Mouse (Mus musculus): ENCODE measurements around the gene Ndufs1.

DNA sequence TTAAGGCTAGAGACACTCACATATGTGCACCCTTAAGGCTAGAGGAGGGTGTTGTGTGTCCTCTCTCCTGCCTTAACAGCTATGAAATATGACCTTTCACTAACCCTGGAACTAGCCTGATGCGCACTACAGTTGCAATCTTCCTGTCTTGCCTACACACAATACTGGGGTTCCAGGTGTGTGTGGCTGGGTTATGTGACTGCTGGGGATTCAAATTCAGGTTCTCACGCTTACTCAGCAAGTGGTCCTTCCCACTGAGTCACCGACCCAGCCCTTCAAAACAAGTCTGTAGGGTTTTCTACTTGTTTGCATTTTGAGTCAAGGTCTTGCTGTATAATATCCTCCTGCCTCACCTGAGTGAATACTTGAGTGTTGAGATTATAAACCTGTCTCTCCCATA lies 42.1 kb downstream of the Ndufs1 start:
- TF ChIP-seq CTCF (IDR thresholded peaks at IDR 0.05; ENCODE audit: insufficient read depth, low read depth, low read length) = no peak
- TF ChIP-seq POLR2A (IDR thresholded peaks at IDR 0.05; ENCODE audit: insufficient read depth, low read depth, low read length) = no peak
